Mouse (Mus musculus) kidney, adult 11 months (tissue): Measurements from ENCODE around the gene Cct5.

Source experiments
- DNase-seq: peaks from one replicate; pipeline ENCODE4 v3.0.0; 2022

The Cct5 gene

DNA sequence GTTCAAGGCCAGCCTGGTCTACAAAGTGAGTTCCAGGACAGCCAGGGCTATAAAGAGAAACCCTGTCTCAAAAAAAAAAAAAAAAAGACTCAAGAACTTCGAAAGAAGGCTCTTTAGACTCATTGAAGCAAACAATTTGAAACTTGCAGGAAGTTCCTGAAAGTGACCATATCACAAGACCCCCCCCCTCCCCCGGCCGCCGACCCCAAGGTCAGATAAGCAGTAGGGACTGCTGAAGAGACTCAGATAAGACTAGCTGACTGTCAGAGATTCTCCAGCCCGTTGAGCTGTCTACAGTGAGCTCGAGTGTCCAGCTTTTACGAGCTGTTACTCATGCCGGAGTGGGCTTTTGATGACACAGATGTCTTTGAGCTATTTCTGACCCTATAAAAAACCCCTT is 38.8 kb downstream of the Cct5 start:
- DNase-seq: no peak

DNA sequence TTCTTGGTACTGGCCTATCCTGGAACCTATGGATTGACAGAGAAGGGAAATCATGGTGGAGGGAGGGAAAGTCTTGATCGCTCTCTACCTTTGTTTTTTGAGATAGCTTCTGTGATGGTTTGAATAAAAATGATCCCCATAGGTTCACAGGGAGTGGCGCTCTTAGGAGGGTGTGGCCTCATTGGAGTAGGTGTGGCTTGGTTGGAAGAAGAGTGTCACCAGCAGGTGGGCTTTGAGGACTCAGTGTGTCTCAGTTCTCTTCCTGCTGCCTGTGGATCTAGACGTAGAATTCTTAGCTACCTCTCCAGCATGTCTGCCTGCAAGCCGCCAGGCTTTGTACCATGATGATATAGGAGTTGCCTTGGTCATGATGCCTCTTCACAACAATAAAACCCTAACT is 39.6 kb downstream of the Cct5 start:
- no peak for DNase-seq

DNA sequence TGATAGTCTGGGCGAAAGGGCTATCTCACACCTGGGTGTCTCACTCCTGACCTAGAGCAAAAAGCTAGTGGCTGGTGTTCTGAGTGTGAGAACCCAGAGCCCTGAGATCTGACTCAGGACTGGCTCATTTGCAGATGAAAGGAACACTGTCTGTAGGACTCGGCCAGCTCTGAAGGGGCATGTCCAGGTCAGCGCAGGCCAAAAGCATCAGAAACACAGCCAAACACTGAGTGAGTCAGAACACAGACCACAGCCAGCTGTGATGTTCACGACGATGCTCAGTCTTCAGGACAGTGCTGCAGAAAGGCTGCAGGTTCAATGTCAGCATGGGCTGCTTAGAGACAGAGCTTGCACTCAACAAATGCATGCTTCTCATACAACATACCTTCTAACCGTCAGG is 40.2 kb downstream of the Cct5 start:
- no peak for DNase-seq

GRCm38 (mm10) chr15:31554855-31555254 is 46.7 kb downstream of the Cct5 start:
- DNase-seq: no peak

DNA sequence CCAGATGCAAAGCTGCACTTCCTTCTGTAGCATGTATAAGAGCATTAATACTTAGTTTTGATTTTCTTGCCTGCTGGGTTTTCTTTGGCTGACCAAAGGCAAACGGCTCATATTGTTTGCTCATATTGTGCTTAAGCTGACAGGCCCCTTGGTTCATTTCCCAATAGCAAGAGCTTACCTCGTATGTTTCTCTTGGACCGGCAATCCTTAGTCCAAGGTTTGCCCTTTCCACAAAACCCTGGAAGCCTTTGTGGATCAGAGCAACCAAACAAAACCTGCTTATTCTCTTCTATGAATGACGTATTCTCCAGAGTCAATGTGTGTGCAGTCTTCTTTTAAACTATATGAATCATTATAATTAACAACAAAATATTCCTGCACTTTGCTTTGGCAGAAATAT is 51.2 kb downstream of the Cct5 start:
- DNase-seq: no peak

DNA sequence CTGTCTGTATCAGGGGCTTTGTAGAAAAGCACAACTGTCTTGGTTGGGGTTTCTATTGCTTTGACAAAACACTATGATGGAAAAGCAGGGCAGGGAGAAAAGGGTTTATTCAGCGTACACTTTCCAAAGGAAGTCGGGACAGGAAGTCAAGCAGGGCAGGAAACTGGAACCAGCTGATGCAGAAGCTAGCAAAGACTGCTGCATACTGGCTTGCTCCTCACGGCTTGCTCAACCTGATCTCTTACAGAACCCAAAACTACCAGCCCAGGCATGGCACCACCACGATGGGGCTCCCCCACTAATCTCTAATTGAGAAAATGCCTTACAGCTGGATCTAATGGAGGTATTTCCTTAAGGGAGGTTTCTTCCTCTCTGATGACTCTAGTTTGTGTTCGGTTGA is 54.2 kb downstream of the Cct5 start:
- DNase-seq: no peak

- DNase-seq: no peak
Measured at GRCm38 (mm10) chr15:31546291-31546690, 55.3 kb downstream of the Cct5 start.

DNA sequence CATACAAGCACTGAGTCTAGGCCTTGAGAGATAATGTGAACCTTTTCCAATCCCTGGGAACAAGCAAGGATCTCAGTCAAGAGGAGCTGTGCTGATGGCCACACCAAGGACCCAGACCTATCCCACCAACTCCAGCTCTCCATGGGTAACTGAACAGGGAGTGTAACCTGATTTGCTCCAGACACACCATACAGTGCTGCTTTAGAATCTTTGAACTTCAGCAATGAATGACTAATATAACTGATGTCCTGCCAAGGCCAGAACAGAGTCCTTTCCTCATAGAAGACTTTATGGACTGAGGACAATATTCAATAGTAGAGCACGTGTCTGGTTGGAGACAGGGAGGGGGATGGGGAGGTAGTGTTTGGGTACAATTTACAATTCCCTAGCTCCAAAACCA is 56.5 kb downstream of the Cct5 start:
- DNase-seq: peak; percentile 61

DNA sequence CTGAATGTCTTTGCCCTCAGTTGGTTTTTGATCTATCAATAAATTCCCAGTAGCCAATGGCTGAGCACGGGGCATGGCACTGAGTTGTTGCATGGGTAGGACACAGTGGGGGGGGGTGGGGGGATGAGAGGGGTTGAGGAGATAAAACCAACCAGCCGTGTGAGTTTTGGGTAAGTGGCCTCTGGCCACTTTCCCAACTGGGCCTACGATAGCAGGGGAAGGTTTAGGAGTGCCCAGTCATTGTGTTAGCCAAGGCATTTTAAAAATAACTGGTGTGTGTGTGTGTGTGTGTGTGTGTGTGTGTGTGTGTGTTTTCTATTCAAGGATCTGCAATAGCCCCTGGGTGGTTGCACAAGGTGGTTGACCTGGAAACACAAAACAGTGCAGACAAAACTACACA is 58.4 kb downstream of the Cct5 start:
- DNase-seq: no peak

GRCm38 (mm10) chr15:31542013-31542958 is 59.3 kb downstream of the Cct5 start:
- peak; percentile 60 for DNase-seq
